Mouse (Mus musculus): ENCODE results near the gene Terf2ip. TPM values are rescaled to one million over a fixed set of nuclear protein-coding genes. Genes with fewer than 3 reads are reported as not detected.
A peak's percentile ranks its signal among the peaks of the same experiment; 100 is the strongest.

Gene Terf2ip
- total RNA-seq (2021) = 10 to 100 TPM; 23.2 to 24.2 TPM
- long read RNA-seq, experiment 1, transcript Terf2ip-201 (3 exons, 3,560 nt) = major isoform, 49 of 53 reads
- long read RNA-seq, experiment 1, partial matches to known transcripts = 0 of 53 reads
- long read RNA-seq, experiment 1, other reads (novel, unspliced or antisense) = 4 of 53 reads
- long read RNA-seq, experiment 2, transcript Terf2ip-201 (3 exons, 3,560 nt) = major isoform, 96 of 102 reads
- long read RNA-seq, experiment 2, partial matches to known transcripts = 2 of 102 reads
- long read RNA-seq, experiment 2, other reads (novel, unspliced or antisense) = 4 of 102 reads

- peak; percentile 82 to 88 for DNase-seq (ENCODE audit: low spot score in 2 of 2)
Observed at GRCm38 (mm10) chr8:112010997-112011815, at the start of gene Terf2ip, which contains the start of gene Kars. TSS of gene Terf2ip (plus strand) at chr8:112011398. TSS of gene Kars (minus strand) at chr8:112011323.

DNA sequence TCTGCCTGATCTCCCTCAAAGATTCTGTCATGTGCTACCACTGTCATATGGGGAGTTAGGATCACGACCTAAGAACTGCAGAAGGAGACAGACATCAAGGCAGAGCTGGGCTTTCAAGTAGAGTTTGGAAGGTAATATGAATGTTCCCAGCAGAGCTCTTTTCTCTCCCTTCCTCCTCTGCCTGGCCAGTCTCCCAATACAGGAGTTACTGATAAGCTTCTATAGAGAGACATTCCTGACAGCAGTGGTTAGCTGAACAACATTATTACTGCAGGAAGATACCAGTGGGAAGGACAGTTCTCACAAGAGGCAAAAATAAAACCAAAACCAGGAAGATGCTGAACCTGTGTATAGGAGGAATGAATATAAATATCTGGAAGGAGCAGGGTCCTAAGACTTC is 48.6 kb upstream of the Terf2ip start:
- no peak for DNase-seq (ENCODE audit: low spot score in 2 of 2)

DNA sequence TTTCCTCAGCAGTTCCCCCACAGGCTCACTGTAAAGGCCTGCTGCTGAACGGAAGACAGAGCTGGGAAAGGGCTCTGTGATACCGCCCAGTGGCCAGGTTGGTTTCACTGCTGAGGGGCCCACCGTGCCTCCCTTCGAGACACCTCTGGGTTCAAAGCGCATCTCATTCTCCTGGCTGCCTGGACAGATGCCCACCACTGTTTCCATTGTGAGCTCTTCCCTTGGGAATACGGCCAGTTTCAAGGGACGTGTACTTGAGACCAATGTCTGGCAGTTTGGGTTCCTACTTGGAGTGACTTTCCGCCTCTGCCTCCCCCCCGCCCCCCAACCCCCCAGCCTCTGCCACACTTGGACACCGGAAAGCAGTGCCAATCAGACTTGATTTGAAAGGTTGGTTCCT is 48.1 kb upstream of the Terf2ip start:
- no peak for DNase-seq (ENCODE audit: low spot score in 2 of 2)

DNA sequence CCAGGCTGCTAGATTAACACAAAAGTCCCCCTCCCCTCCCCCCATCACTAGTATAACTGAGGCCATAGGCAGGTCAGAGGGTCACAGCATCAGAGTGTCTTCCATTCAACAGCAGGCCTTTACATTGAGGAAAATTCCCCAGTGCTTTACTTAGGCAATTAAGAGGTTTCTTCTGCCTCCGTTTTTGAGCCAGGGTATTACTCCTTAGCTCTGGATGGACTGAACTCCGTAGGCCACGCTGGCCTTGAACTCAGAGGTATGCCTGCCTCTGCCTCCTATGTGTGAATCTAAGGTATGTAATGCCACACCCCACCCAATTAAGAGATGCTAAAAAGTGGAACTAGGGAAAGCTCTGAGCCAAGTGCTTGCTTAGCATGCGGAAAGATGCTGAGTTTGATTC is 47.7 kb upstream of the Terf2ip start:
- DNase-seq (ENCODE audit: low spot score in 2 of 2) = no peak

GRCm38 (mm10) chr8:111964351-111964750 is 46.8 kb upstream of the Terf2ip start:
- DNase-seq (ENCODE audit: low spot score in 2 of 2) = no peak

DNA sequence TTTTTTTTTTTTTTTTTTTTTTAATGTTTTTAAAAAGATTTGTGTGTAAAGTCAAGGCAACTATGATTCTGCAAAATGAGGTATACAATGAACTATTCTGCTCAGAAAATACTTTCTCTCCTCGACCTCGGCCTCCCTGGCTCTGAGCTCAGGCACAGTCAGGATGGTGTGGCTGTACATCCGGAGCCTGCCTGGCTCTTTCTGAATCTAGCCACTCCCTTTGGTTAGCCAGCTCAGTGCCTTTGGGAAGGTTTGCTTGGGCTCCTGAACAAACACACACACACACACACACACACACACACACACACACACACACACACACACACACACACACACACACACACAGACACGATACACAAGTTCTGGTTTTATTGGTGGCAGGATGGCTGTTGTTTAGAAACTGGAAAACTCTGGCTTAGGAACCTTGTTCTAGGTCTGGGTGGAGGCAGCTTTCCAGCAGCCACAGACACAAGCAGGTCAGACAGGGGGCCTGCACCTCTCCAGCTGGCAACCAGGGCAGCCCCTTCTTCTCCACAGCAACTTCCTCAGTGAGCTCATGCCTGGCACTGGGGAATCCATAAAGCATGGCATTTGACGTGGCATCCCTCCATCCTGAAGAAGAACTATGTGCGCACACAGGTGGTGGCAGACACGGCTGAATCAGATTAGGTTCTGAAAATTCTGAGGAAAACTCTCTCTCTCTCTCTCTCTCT is 46.2 kb upstream of the Terf2ip start:
- no peak for DNase-seq (ENCODE audit: low spot score in 2 of 2)

DNA sequence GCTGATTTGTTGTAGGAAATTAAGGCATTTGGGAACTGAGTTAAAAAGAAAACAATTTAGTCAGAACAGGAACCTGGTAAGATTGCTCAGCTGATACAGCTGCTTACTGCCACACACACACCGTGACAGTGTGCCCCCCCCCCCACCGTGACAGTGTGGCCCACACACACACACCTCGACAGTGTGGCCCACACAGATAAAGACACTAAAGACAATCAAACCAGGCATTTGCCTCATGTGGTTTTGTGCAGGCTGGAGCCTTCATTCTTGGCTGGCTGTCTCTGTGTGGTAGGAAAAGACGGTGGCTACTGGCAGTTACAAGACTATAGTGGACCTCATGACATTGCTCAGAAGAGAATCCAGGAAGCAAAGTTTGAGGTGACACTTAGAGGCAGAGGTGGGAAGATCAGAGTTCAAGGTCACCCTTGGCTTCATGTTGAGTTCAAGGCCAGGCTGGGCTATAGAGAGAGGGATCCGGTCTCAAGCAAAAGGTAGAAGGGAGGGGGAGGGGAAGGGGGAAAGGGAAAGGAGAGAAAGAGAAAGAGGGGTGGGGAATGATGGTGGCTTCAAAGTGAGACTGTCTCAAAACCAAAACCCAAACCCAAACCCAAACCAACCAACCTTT is 43.8 kb upstream of the Terf2ip start:
- DNase-seq (ENCODE audit: low spot score in 2 of 2) = no peak

DNA sequence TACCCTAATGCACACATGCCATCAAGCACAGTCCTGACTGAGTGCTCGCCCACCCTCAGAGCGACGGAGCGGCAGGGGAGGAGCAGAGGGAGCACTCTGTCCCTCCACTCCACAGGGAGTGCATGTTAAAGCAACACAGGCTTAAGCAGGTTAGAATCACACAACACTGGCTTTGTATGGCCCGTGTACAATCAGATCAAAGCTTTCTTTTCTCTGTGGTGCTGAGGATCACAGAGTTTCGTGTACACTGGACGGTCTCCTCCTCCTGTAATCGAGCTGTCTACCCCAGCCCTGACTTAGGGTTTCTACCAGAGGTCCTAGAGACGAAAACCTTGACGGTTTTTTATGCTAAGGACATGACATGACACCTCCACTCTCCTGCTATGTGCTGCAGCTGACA is 42.7 kb upstream of the Terf2ip start:
- no peak for DNase-seq (ENCODE audit: low spot score in 2 of 2)

GRCm38 (mm10) chr8:111968991-111969390 is 42.2 kb upstream of the Terf2ip start:
- no peak for DNase-seq (ENCODE audit: low spot score in 2 of 2)

GRCm38 (mm10) chr8:111974138-111974537 is 37.1 kb upstream of the Terf2ip start:
- no peak for DNase-seq (ENCODE audit: low spot score in 2 of 2)

GRCm38 (mm10) chr8:111975706-111976105 is 35.5 kb upstream of the Terf2ip start:
- DNase-seq (ENCODE audit: low spot score in 2 of 2) = no peak

DNA sequence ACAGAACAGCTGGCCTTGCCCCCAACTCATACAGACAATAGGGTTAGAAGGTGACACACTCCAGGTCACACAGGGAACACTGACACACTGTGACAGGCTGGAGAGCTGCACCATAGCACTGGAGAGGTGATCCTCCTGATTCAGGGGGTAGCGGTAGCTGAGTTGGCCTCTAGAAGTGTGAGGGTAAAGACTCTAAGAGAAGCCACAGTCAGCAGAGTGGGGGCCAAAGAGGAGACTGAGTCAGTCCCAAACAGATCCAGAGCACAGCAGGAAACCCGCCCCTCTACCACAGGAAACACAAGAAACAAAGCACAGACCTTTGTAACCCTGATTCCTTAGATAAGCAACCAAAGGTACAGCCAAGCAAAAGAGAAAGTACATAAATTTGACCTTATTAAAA is 34.9 kb upstream of the Terf2ip start:
- no peak for DNase-seq (ENCODE audit: low spot score in 2 of 2)

DNA sequence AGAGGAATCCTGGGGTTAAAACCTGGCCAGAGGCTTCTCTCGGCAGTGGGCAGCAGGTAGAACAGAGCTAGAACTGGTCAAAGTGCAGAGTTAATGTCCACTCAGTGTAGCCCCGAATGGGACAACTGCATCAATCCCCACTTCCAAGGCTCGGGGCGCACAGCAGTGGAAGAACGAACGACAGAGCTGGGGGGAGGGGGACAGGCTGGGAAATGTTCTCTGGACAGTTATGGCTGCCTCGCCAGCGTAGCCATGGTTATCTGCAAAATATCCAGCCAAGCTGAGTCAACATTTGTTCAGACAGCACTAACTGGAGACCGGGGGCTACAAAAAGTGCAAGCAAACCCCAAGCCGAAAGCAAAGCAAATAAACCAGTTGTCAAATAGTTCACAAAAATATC is 33.1 kb upstream of the Terf2ip start:
- no peak for DNase-seq (ENCODE audit: low spot score in 2 of 2)

- no peak for DNase-seq (ENCODE audit: low spot score in 2 of 2)
Observed at GRCm38 (mm10) chr8:111982116-111982515, 29.1 kb upstream of the Terf2ip start.

GRCm38 (mm10) chr8:111984511-111984910 is 26.7 kb upstream of the Terf2ip start:
- no peak for DNase-seq (ENCODE audit: low spot score in 2 of 2)

GRCm38 (mm10) chr8:111989911-111990310 is 21.3 kb upstream of the Terf2ip start:
- peak; percentile 49 to 55 for DNase-seq (ENCODE audit: low spot score in 2 of 2)

GRCm38 (mm10) chr8:111991278-111991677 is 19.9 kb upstream of the Terf2ip start:
- no peak for DNase-seq (ENCODE audit: low spot score in 2 of 2)

DNA sequence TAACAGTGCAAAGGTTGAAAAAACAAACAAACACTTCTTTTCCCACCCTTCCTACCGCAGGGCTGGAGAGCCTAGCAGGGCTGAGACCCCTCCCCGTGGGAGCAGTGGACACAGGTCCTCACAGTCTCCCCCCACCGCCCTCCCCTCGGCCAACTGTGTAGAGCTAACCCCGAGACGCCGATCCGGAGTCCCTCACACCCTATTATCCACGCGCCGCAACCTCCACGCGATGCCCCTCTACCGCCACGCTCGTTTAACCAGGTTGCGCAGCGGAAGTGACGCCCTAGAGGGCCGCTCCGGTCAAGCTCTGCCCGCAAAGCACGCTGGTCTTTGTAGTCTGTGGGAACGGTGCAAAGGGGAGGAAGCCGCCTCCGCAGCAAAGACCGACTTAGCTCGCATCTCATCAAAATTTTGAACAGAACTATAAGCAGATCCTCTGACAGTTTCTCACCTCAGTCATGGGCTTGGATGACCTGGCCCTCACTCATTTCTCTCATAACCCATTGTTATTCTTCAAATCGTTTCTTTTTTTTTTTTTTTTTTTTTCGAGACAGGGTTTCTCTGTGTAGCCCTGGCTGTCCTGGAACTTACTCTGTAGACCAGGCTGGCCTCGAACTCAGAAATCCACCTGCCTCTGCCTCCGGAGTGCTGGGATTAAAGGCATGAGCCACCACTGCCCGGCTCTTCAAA is 19.0 kb upstream of the Terf2ip start, which contains the start of gene Adat1:
Gene Adat1, minus strand, starts transcription at position 290 of the 690 bp plus-strand sequence.
- DNase-seq (ENCODE audit: low spot score in 2 of 2) = peak; percentile 67 to 69

GRCm38 (mm10) chr8:111992703-111993039 is 18.5 kb upstream of the Terf2ip start:
- no peak for DNase-seq (ENCODE audit: low spot score in 2 of 2)

GRCm38 (mm10) chr8:112004754-112005153 is 6.4 kb upstream of the Terf2ip start:
- DNase-seq (ENCODE audit: low spot score in 2 of 2) = no peak

DNA sequence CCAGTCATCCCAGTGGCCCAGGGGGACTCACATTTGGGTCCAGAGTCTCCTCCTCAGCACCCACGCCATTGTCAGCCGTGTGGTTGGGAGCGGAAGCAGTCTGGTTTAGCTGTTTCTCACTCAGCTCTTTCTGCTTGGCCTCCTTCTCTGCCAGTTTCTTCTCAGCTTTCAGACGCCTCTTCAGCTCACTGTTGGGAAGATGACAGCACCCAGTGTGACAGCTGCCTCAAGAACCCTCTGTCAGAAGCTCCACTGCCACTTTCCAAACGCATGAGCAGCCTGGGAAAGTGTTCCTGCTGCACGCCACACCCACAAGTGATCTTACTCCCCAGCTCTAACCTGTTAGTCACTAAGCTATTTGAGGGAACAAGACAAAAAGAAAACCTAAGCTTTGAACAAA is 5.6 kb upstream of the Terf2ip start:
- DNase-seq (ENCODE audit: low spot score in 2 of 2) = no peak

Data from adrenal gland, postnatal 4 days (tissue).